Mouse (Mus musculus) stomach, postnatal 0 days (tissue): ENCODE measurements at regions not wholly inside any gene's neighbourhood (a gene's known extent, or its start where the extent isn't known, plus 50 kb on each side); places are given as distances from the start of the nearest gene placed in this dataset.

Experiments
- ATAC-seq: fragments of 200-750 bp; cut with Nextera tagmentation; 2 replicates; pipeline ENCODE4 v1.8.0; 2017; ENCODE audit not compliant: low FRiP score, low TSS enrichment
- DNase-seq: peaks from one replicate; pipeline ENCODE4 v3.0.0-alpha.2; 2016; ENCODE audit warnings: low spot score
- H3K27ac ChIP-seq: fragments of 300-500 bp; sonication (generic); replicated peaks from 2 replicates; pipeline ENCODE4 v1.5.1; 2014; ENCODE audit warnings: mild to moderate bottlenecking, control low read depth
- H3K27me3 ChIP-seq: fragments of 300-500 bp; sonication (generic); 2 replicates; pipeline ENCODE4 v1.6.1; 2014; ENCODE audit warnings: low read length; ENCODE audit not compliant: control insufficient read depth, insufficient read depth
- H3K36me3 ChIP-seq: fragments of 300-500 bp; sonication (generic); 2 replicates; pipeline ENCODE4 v1.6.1; 2014; ENCODE audit warnings: low read length, mixed read lengths; ENCODE audit not compliant: control insufficient read depth, insufficient read depth
- H3K4me1 ChIP-seq: fragments of 300-500 bp; sonication (generic); replicated peaks from 2 replicates; pipeline ENCODE4 v1.6.1; 2014; ENCODE audit warnings: antibody characterized with exemption; ENCODE audit not compliant: control insufficient read depth, insufficient read depth
- H3K4me2 ChIP-seq: fragments of 300-500 bp; sonication (generic); replicated peaks from 2 replicates; pipeline ENCODE4 v1.6.1; 2014; ENCODE audit warnings: low read depth, mild to moderate bottlenecking, control low read depth, moderate library complexity
- H3K4me3 ChIP-seq: fragments of 300-500 bp; sonication (generic); 2 replicates; pipeline ENCODE4 v1.5.1; 2014; ENCODE audit warnings: low read depth, low read length, control low read depth
- H3K9ac ChIP-seq: fragments of 300-500 bp; sonication (generic); 2 replicates; pipeline ENCODE4 v1.6.1; 2014; ENCODE audit warnings: mild to moderate bottlenecking, low read length, control low read depth, mixed read lengths
- H3K9me3 ChIP-seq: fragments of 300-500 bp; sonication (generic); 2 replicates; pipeline ENCODE4 v1.6.1; 2016; ENCODE audit warnings: low read length; ENCODE audit not compliant: control insufficient read depth
- CTCF ChIP-seq: IDR thresholded peaks from 2 replicates; pipeline ENCODE4 v1.5.1; 2016; ENCODE audit warnings: antibody characterized with exemption, low read depth, mild to moderate bottlenecking, moderate library complexity
- EP300 ChIP-seq: optimal IDR thresholded peaks from 2 replicates; pipeline ENCODE3; 2016; ENCODE audit warnings: antibody characterized with exemption
- WGBS: fragments of 180-500 bp; shearing (Covaris S2); extraction: QIAGEN DNeasy Blood & Tissue Kit; methylation state at CpG from one replicate; pipeline ENCODE4 v1.1.7; 2014; 5-methylcytosine and 5-hydroxymethylcytosine counted together

DNA sequence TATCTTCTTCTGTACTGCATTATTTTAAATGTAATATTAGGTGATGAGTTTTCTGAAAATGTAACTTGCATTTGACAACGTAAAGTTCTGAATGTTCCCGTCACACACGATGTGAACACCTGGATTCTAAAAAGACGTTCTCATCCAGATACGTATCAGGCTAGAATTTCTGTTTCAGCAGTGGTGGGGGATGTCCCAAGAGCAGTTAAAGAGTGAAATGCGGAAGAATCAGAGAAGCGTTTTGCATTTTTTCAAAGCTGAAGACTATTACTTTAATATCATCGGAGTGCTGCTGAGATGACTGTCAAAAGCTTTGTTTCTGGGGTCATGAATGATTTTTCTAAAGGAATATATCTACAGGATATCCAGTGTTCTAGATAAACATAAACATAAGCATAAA is 186.7 kb downstream of the Atxn7l3b start:
- Histone ChIP-seq H3K27ac (no peak overlapping the region), H3K4me2 (no peak overlapping the region), H3K36me3 (no peaks in the 10 kb centered on the region), H3K9me3 (no peaks in the 10 kb centered on the region), H3K4me1 (no peaks in the 10 kb centered on the region), H3K9ac (no peak overlapping the region), H3K4me3 (no peak overlapping the region), H3K27me3 (no peaks in the 10 kb centered on the region)
- TF ChIP-seq EP300 (no peak), CTCF (no peak)
- DNase-seq, result no peak
- ATAC-seq, result no peak
- 89% methylated on average over 8 of the region's 8 CpGs for WGBS
